Mouse (Mus musculus) MEL (cell line): ENCODE measurements around the gene Akr1b8. TPM values are rescaled to one million over a fixed set of nuclear protein-coding genes. Genes with fewer than 3 reads are reported as not detected.

Experiments
- DNase-seq: peaks from one replicate; pipeline ENCODE4 v3.0.0; 2011; ENCODE audit warnings: low read depth, low spot score
- H3K27ac ChIP-seq: 2 replicates; pipeline ENCODE4 v1.5.1; 2012; ENCODE audit warnings: low read depth, mild to moderate bottlenecking, control low read depth, low read length, moderate library complexity; ENCODE audit not compliant: control insufficient read depth
- H3K27me3 ChIP-seq, 2 experiments: fragments of 150-350 bp in 1 of 2; sonication (generic) in 1 of 2; 2 replicates each; pipeline ENCODE4 v1.6.1; 2012; ENCODE audit warnings: low read length in 2 of 2, mild to moderate bottlenecking in 2 of 2, improper control_type of control experiment in 1 of 2, moderate library complexity in 1 of 2; ENCODE audit not compliant: insufficient read depth in 2 of 2, control insufficient read depth in 1 of 2
- H3K36me3 ChIP-seq, 2 experiments: 2 replicates each; pipeline ENCODE4 v1.6.1; 2012 to 2014; ENCODE audit warnings: low read length in 2 of 2, improper control_type of control experiment in 1 of 2, inconsistent platforms in 1 of 2, mild to moderate bottlenecking in 1 of 2; ENCODE audit not compliant: insufficient read depth in 2 of 2, control insufficient read depth in 1 of 2
- H3K4me1 ChIP-seq, 2 experiments: fragments of 150-350 bp in 1 of 2; sonication (generic) in 1 of 2; 2 replicates each; pipeline ENCODE4 v1.6.1; 2012; ENCODE audit warnings: low read length in 2 of 2, improper control_type of control experiment in 1 of 2, mild to moderate bottlenecking in 1 of 2; ENCODE audit not compliant: insufficient read depth in 2 of 2, control insufficient read depth in 1 of 2
- H3K4me3 ChIP-seq, 2 experiments: fragments of 150-350 bp in 1 of 2; sonication (generic) in 1 of 2; 2 replicates each; pipeline ENCODE4 v1.5.1; 2012; ENCODE audit warnings: low read depth in 2 of 2, low read length in 2 of 2, mild to moderate bottlenecking in 2 of 2, moderate library complexity in 2 of 2, control low read depth in 1 of 2, improper control_type of control experiment in 1 of 2; ENCODE audit not compliant: control insufficient read depth in 1 of 2, insufficient read depth in 1 of 2
- H3K79me2 ChIP-seq: 2 replicates; pipeline ENCODE4 v1.6.1; 2012; ENCODE audit warnings: mild to moderate bottlenecking, low read length, moderate library complexity; ENCODE audit not compliant: control insufficient read depth, poor library complexity, insufficient read depth
- H3K9ac ChIP-seq: 2 replicates; pipeline ENCODE4 v1.6.1; 2012; ENCODE audit warnings: low read depth, mild to moderate bottlenecking, control low read depth, low read length, moderate library complexity; ENCODE audit not compliant: control insufficient read depth, poor library complexity, severe bottlenecking
- H3K9me3 ChIP-seq: fragments of 150-350 bp; sonication (generic); replicated peaks from 2 replicates; pipeline ENCODE4 v1.6.1; 2012; ENCODE audit warnings: mild to moderate bottlenecking, low read length, improper control_type of control experiment, moderate library complexity; ENCODE audit not compliant: insufficient read depth
- BHLHE40 ChIP-seq: IDR thresholded peaks from 2 replicates; pipeline ENCODE4 v1.6.1; 2012; ENCODE audit warnings: low read depth, mild to moderate bottlenecking, inconsistent platforms, low read length, improper control_type of control experiment, borderline replicate concordance
- CHD1 ChIP-seq: IDR thresholded peaks from 2 replicates; pipeline ENCODE4 v1.6.1; 2012; ENCODE audit warnings: low read depth, mild to moderate bottlenecking, inconsistent platforms, low read length, improper control_type of control experiment
- CHD2 ChIP-seq: IDR thresholded peaks from 2 replicates; pipeline ENCODE4 v1.6.1; 2011; ENCODE audit warnings: low read length, improper control_type of control experiment
- CTCF ChIP-seq, 3 experiments: IDR thresholded peaks in 2 of 3; conservative IDR thresholded peaks in 1 of 3; 2 replicates each; pipeline ENCODE4 v1.5.1; 2011 to 2012; ENCODE audit warnings: low read length in 3 of 3, low read depth in 2 of 3, mild to moderate bottlenecking in 2 of 3, improper control_type of control experiment in 1 of 3, inconsistent platforms in 1 of 3, mixed read lengths in 1 of 3, moderate library complexity in 1 of 3; ENCODE audit not compliant: control insufficient read depth in 1 of 3, insufficient read depth in 1 of 3, poor library complexity in 1 of 3, severe bottlenecking in 1 of 3
- ETS1 ChIP-seq: IDR thresholded peaks from 2 replicates; pipeline ENCODE4 v1.6.1; 2012; ENCODE audit warnings: low read depth, mild to moderate bottlenecking, inconsistent platforms, low read length, improper control_type of control experiment, moderate library complexity
- GABPA ChIP-seq: IDR thresholded peaks from 2 replicates; pipeline ENCODE4 v1.6.1; 2012; ENCODE audit warnings: low read depth, mild to moderate bottlenecking, inconsistent platforms, low read length, improper control_type of control experiment, moderate library complexity
- JUND ChIP-seq: IDR thresholded peaks from 2 replicates; pipeline ENCODE4 v1.6.1; 2011; ENCODE audit warnings: low read depth, mild to moderate bottlenecking, improper control_type of control experiment, low read length
- MAX ChIP-seq: IDR thresholded peaks from 2 replicates; pipeline ENCODE4 v1.6.1; 2011; ENCODE audit warnings: low read length, improper control_type of control experiment
- MAZ ChIP-seq: IDR thresholded peaks from 2 replicates; pipeline ENCODE4 v1.6.1; 2012; ENCODE audit warnings: low read depth, mild to moderate bottlenecking, inconsistent platforms, low read length, improper control_type of control experiment
- MYB ChIP-seq: IDR thresholded peaks from 2 replicates; pipeline ENCODE4 v1.6.1; 2011; ENCODE audit warnings: mild to moderate bottlenecking, low read depth, low read length, improper control_type of control experiment
- MYC ChIP-seq: IDR thresholded peaks from 2 replicates; pipeline ENCODE4 v1.6.1; 2011; ENCODE audit warnings: low read depth, mild to moderate bottlenecking, low read length, improper control_type of control experiment, moderate library complexity
- NELFE ChIP-seq: IDR thresholded peaks from 2 replicates; pipeline ENCODE4 v1.6.1; 2011; ENCODE audit warnings: low read depth, low read length, improper control_type of control experiment
- POLR2A ChIP-seq, 2 experiments: IDR thresholded peaks; 2 replicates each; pipeline ENCODE4 v1.6.1; 2011 to 2012; ENCODE audit warnings: low read length in 2 of 2, mild to moderate bottlenecking in 2 of 2, control low read depth in 1 of 2, improper control_type of control experiment in 1 of 2, low read depth in 1 of 2, moderate library complexity in 1 of 2; ENCODE audit not compliant: control insufficient read depth in 1 of 2, insufficient read depth in 1 of 2, poor library complexity in 1 of 2
- POLR2AphosphoS2 ChIP-seq: IDR thresholded peaks from 2 replicates; pipeline ENCODE4 v1.6.1; 2011; ENCODE audit warnings: low read length, improper control_type of control experiment
- POLR2AphosphoS5 ChIP-seq: IDR thresholded peaks from 2 replicates; pipeline ENCODE4 v1.6.1; 2012; ENCODE audit warnings: low read depth, borderline replicate concordance, mild to moderate bottlenecking, inconsistent platforms, low read length, moderate library complexity, mixed read lengths
- SIN3A ChIP-seq: IDR thresholded peaks from 2 replicates; pipeline ENCODE4 v1.6.1; 2012; ENCODE audit warnings: low read length, improper control_type of control experiment, inconsistent platforms
- SMC3 ChIP-seq: IDR thresholded peaks from 2 replicates; pipeline ENCODE4 v1.6.1; 2011; ENCODE audit warnings: low read depth, low read length, improper control_type of control experiment
- TBP ChIP-seq: IDR thresholded peaks from 2 replicates; pipeline ENCODE4 v1.8.0; 2011; ENCODE audit warnings: low read depth, low read length, improper control_type of control experiment
- TCF12 ChIP-seq: IDR thresholded peaks from 2 replicates; pipeline ENCODE4 v1.6.1; 2014; ENCODE audit warnings: low read depth, mild to moderate bottlenecking, inconsistent platforms, low read length, improper control_type of control experiment, moderate library complexity
- ZC3H11A ChIP-seq: IDR thresholded peaks from 2 replicates; pipeline ENCODE4 v1.6.1; 2012; ENCODE audit warnings: low read depth, mild to moderate bottlenecking, inconsistent platforms, low read length, improper control_type of control experiment
- ZKSCAN1 ChIP-seq: IDR thresholded peaks from 2 replicates; pipeline ENCODE4 v1.6.1; 2012; ENCODE audit warnings: low read depth, mild to moderate bottlenecking, inconsistent platforms, low read length, improper control_type of control experiment, moderate library complexity
- polyA plus RNA-seq, 2 experiments: library from polyadenylated mRNA; stranded (reverse) in 1 of 2; unstranded in 1 of 2; fragments of >175 nt in 1 of 2; fragments of >200 nt in 1 of 2; gene quantifications; 2 replicates each; pipeline versions ENCODE4 v1.2.1 to v1.2.4; 2012; ENCODE audit warnings: low replicate concordance in 2 of 2, low read depth in 1 of 2; ENCODE audit not compliant: insufficient read length in 2 of 2, insufficient read depth in 1 of 2, missing spikeins in 1 of 2
- total RNA-seq: library from RNA; depleted of rRNA; stranded (reverse); fragments of 300-350 nt; gene quantifications from 2 replicates; pipeline ENCODE4 v1.2.3, GENCODE M21; 2012

Akr1b8 gene
- total and polyA plus RNA-seq, 3 experiments = not detected

DNA sequence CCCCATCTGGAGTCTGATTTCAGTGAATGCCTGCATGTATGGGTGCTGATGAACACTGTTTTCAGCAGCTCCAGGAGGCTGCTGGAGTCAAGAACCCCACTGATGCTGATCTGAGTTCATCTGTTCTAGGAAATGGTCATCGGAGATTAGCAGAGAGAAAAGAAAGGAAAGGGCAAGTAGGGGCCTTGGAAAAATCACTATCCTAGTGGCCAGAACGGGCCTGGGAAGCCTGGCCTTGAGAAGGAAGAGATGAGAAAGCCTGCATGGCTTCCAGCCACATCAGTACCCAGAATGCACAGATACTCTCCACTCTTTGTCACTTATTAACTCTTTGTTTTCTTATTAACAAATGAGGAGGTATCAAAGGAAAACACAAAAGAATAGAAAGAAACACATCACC, 46.8 kb downstream of the Akr1b8 start:
- DNase-seq = no peak
- H3K9ac ChIP-seq = no peak overlapping the region
- H3K4me1 ChIP-seq = 0 out of 4 replicates have a peak, but pooled peaks cover 0 to 4% of the 10 kb centered on the region in 2 experiments
- TF ChIP-seq ZKSCAN1 (no peak), POLR2AphosphoS5 (no peak), ZC3H11A (no peak), POLR2A (IDR thresholded peaks at IDR 0.05; ENCODE audit: control insufficient read depth in 1 of 2, insufficient read depth in 1 of 2, low read depth in 1 of 2, low read length in 2 of 2, poor library complexity in 1 of 2) (no peak), CHD2 (no peak), MAX (no peak), GABPA (no peak), MYB (no peak), ETS1 (no peak), CTCF (IDR thresholded peaks at IDR 0.05 in 2 of 3, conservative IDR thresholded peaks at IDR 0.05 in 1 of 3; ENCODE audit: control insufficient read depth in 1 of 3, insufficient read depth in 1 of 3, low read depth in 2 of 3, low read length in 3 of 3, poor library complexity in 1 of 3, severe bottlenecking in 1 of 3) (no peak), TBP (no peak), SMC3 (no peak), JUND (no peak), CHD1 (no peak), MYC (no peak), NELFE (no peak)
- H3K79me2 ChIP-seq = no peaks in the 10 kb centered on the region
- H3K4me3 ChIP-seq = no peak overlapping the region
- no peaks in the 10 kb centered on the region for H3K27me3 ChIP-seq
- H3K27ac ChIP-seq = no peak overlapping the region
- H3K9me3 ChIP-seq = no peaks in the 10 kb centered on the region
- no peaks in the 10 kb centered on the region for H3K36me3 ChIP-seq

DNA sequence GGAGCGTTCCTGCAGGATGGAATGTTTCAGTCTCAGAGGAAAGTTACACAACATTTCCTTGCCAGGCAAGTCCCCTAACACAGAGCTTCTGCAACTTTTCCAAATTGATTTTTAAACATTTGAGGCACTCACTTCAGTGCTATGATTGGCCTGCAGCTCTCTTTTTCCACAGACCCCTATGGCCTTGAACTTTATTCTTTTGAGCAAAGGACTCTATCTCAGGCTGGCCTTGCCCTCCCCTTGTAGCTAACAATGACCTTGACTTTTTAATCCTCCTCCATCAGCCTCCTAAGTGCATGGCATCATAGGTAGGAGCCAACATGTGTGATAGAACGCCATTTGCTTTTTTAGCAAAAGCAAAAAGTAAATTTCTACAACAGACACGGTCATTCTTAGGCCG, 52.8 kb downstream of the Akr1b8 start:
- Histone ChIP-seq H3K9ac (no peak overlapping the region), H3K79me2 (no peaks in the 10 kb centered on the region)
- TF ChIP-seq CHD1 (no peak), MAZ (no peak), POLR2A (IDR thresholded peaks at IDR 0.05; ENCODE audit: control insufficient read depth in 1 of 2, insufficient read depth in 1 of 2, low read depth in 1 of 2, low read length in 2 of 2, poor library complexity in 1 of 2) (no peak), BHLHE40 (no peak), POLR2AphosphoS2 (no peak), SIN3A (no peak), ETS1 (no peak), ZC3H11A (no peak), MYC (no peak), CHD2 (no peak), TCF12 (no peak)
- TF ChIP-seq, all 39 proteins: peak for 0
- no peaks in the 10 kb centered on the region for H3K27me3 ChIP-seq
- H3K4me3 ChIP-seq = no peak overlapping the region
- DNase-seq = no peak
- H3K27ac ChIP-seq = no peak overlapping the region
- H3K36me3 ChIP-seq = no peaks in the 10 kb centered on the region
- H3K9me3 ChIP-seq = no peaks in the 10 kb centered on the region
- H3K4me1 ChIP-seq = no peaks in the 10 kb centered on the region
